Mouse (Mus musculus) gastrocnemius, adult 8-10 months (tissue): Measurements from ENCODE around the gene Cyb561. TPM values are rescaled to one million over a fixed set of nuclear protein-coding genes. Genes with fewer than 3 reads are reported as not detected.

Source experiments
- DNase-seq, 2 experiments: peaks; one replicate each; pipeline ENCODE4 v3.0.0; 2022; ENCODE audit warnings: low spot score in 2 of 2
- total RNA-seq, 4 experiments: library from RNA; stranded (reverse); gene quantifications; 2 replicates each; pipeline ENCODE4 v1.2.4; 2022

Gene Cyb561
- total RNA-seq, 4 experiments from 2014 or later: 2.8 to 5.2 (median 3.8) TPM

GRCm38 (mm10) chr11:105953402-105953801 is 266 bp upstream of the Cyb561 start:
- peak in 1 of 2 experiments; percentile 54 for DNase-seq

DNA sequence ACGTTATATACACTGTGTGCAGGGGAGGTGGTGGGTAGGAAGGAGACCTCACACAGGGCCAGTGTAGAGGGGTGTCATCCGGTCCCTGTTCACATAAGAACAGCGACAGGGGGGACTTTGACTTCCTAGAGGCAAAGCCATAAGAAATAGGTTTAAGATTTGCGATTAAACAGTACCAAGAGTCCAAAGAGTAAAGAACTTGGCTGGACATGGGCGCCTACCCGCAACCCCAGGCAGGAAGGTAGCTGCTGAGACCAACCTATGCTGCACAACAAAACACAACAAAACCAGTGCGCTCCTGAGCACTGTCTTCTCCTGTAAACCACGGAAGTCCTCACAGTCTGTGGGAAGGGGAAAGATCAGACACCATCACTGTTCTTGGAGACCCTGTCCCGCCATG is 1.0 kb downstream of the Cyb561 start:
- DNase-seq: no peak

DNA sequence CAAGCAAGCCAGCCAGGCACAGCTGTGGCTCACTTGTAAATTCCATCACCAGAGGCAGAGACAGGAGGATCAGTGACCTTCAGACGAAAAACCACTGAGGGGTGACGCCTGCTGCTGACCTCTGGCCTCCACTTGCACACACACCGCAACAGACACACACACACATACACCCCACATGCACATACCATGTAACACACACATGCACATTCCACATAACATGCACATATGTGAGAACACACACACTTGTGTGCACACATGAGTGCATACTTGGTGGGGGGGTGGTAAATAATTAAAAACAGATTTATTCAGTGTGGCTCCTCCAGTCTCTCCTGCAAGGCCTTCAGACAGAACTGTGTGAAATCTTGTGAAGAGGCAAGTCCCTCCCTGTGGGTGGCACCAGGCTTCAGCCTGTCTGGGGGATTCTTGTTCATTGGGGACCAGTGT is 1.5 kb downstream of the Cyb561 start:
- no peak for DNase-seq

GRCm38 (mm10) chr11:105950519-105950918 is 2.6 kb downstream of the Cyb561 start:
- DNase-seq: no peak

- no peak for DNase-seq
Measured at GRCm38 (mm10) chr11:105948255-105948654, 4.9 kb downstream of the Cyb561 start.

DNA sequence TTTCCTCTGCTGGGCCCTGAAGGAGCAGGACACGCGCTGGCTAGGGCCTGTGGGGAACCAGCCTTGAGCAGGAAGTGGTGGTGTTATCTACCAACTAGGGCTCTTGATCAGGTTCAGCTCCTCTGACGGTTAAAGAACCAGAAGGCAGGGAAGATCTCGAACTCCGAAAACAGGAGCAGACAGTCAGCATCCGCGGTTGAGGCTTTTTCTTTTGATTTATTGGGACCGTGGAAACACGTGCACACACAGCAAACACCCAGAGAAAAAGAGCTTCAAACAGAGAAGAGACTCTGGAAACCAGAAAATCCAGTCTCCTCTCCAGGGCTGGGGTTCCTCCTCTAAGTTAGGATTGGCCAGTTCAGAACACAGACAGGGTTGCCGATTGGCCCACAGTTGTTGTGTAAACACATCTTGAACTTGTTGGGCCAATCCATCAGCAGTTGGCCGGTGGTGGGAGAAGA is 6.4 kb downstream of the Cyb561 start:
- no peak for DNase-seq

DNA sequence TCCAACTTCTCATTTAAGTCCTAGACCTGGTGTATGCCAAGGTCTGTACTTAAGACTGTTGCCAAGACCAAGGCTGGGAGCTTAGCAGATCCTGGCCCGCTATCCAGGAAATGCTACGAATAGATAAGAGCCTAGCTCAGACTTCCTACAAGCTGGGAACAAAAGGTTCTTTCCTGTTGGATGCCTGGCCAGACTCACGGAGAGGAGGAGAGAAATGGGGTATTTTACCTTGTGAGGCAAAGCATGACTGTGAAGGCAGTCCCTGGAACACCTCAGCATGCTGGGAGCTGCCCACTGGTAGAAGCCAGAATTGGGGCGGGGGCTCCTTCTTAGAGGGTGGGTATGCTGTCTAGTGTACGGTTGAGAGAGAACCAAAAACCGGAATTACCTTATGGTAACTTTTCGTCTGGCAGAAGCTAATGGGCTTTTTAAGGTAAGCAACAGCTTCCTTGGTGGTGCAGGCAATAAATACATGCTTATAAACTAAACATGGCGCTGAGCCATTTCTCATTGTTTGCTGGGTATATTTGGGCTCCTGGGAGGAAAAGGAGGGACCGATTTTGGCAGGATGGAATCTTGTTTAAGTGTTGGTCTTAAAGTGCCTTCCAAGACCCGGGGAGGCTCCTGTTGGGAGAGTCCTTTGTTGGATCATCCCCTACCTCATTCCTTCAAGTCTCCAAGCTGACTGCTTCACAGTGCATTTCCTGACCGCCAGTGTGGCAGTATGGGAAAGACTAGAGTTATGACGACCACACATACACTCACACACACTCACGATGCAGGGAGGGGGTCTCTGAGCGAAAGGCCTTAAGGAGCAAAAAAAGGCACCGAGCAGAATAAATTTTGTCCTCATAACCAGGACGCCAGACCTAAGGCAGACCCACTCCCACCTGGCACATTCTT is 8.1 kb downstream of the Cyb561 start:
- DNase-seq: no peak

GRCm38 (mm10) chr11:105944126-105944621 is 9.0 kb downstream of the Cyb561 start:
- peak in 1 of 2 experiments; percentile 45 for DNase-seq

DNA sequence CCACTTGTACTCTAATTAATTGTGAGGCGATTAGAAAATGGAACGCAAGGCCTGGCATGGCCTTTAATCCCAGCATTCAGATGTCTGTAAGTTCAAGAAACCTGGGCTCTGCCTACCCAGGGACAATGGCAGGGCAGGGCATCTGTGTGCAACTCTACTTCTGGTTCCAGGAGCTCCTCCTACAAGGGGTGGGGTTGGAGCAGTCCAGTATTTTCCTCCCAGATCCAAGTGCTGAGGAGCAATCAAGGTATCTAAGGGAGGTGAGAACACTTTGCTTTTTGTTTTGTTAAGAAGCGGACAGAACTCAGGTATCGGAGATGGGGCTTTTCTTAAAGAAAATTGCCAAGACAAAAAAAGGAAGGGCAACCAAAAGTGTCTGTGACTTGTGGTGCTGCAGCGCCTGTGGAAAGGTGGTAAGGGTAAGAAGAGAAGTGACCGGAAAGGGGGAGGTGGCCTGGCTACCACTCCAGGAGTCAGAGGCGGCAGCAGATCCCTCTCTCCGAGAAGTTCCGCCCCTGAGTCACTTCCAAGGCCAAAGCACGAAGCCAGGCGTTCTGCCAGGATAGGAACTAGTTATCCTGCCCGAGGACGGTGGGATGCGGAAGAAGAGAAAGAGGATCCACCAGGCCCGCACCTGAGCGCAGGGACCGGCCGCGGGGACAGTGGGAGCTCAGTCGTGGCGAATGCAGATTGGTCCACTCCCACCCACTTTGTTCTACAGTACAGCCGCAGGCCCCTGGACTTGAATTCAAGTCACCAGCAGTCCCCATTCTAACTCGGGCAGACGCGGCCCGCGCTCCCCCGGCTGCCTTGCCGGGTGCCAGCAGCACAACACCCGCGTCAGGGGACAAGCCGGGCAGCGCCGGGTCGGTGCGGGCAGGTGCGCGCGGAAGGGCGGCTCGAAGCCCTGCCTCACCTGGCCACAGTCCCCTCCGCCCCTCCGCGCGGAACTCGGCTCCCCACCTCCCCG is 9.7 kb downstream of the Cyb561 start:
- no peak for DNase-seq

DNA sequence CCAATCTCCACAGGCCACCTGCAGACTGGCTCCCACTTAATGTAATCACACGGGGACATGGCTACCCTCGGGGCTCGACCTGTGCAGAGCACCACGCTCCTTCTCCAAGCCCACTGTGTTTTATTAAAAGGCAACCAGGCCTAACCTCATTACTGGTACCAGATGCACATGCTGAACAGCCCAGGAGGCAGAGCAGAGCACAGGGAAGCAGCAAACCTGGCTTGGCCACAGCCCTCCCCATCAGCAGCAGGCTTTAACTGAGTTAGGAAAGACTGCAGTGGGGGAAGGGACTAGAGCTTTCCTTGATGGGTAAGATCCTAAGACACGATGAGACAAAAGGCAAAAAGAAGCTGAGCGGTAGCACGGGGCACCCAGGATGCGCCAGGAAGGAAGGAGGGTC is 11.2 kb downstream of the Cyb561 start:
- DNase-seq: no peak

DNA sequence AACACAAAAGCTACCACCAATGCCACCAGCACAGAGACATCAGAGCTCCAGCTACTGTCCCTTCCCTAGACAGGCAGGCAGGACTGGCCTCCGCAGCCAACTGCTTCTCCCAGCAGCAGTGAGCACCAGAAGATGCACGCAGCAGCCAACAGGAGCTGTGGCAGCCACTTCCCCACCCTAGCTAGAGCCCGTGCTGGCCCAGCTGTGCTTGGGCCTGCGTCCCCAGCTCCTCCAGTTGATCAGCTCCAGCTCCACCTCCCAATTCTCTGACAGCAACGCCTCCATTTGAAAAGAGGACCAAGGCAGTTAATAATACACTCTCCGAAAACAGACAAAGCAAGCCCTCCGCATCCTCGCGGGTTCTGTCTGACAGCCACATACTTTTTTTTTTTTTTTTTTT is 14.4 kb downstream of the Cyb561 start:
- no peak for DNase-seq

GRCm38 (mm10) chr11:105936974-105937373 is 16.2 kb downstream of the Cyb561 start:
- no peak for DNase-seq

DNA sequence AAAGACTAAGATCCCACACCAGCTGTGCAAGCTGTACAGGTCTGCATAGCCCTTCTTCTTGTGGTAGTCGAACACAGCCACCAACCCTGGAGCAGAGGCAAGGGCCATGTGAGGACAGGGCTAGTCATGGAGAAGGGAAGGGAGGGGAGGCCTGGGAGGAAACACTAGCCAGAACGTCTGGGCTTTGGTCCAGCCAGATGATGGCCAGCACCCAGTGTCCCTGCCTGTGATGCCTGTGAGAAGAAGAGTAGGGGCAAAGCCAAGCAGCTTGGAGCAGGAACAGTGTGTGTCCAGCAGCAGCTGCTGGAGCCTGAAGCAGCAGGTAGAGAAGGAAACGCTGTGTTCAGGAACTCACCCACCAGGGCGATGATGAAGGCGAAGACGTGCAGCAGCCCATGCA is 16.9 kb downstream of the Cyb561 start:
- peak; percentile 88 to 90 for DNase-seq

- DNase-seq: no peak
Measured at GRCm38 (mm10) chr11:105935496-105935895, 17.6 kb downstream of the Cyb561 start.

- peak in 1 of 2 experiments; percentile 44 for DNase-seq
Measured at GRCm38 (mm10) chr11:105934816-105935215, 18.3 kb downstream of the Cyb561 start.

GRCm38 (mm10) chr11:105934303-105934711 is 18.8 kb downstream of the Cyb561 start:
- no peak for DNase-seq

DNA sequence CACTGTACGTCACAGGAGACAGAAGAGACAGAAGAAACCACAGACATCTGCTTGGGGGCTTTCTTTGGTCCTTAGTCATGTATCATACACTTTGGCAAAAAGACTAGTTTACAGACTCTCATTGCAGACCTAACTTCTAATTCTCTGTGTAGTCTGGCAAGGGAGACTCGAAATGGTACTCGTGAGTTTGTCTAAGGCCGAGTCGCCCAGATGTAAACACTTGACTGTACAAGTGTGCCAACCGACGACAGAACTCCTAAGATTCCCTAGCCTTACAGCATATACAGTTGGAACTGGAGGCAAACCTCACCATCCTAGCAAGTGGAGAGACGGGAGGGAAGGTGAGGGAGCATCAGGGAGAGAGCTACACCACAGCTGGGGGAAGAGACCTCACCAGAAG is 19.4 kb downstream of the Cyb561 start:
- no peak for DNase-seq

DNA sequence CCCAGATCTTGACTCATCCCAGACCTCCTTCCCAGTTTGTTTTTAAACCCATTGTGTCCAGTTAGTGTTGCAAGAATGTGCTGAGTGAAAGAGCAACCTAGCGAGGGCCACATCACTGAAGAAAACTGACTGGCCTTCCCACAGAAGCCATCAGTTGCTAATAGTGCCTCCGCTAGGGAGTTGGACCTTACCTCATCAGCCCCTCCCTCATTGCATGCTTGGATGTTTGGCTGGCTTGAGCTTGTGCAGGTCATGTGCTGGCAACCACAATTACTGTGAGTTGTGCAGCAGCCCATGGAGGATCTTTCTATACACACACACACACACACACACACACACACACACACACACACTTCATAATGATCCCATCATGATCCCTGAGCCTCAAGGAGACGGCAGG is 21.8 kb downstream of the Cyb561 start:
- DNase-seq: peak in 1 of 2 experiments; percentile 1

- no peak for DNase-seq
Measured at GRCm38 (mm10) chr11:105928171-105928570, 25.0 kb downstream of the Cyb561 start.

GRCm38 (mm10) chr11:105927065-105928030 is 25.8 kb downstream of the Cyb561 start:
- peak; percentile 49 to 53 for DNase-seq
